Mouse (Mus musculus) liver, postnatal 0 days (tissue): ENCODE measurements around the gene Coq8a.

Source experiments
- CTCF ChIP-seq: sonication (generic); IDR thresholded peaks from 2 replicates; pipeline ENCODE4 v1.5.1; 2016; ENCODE audit warnings: antibody characterized with exemption, low read depth
- EP300 ChIP-seq: IDR thresholded peaks from 2 replicates; pipeline ENCODE4 v1.6.1; 2016; ENCODE audit warnings: antibody characterized with exemption, low read depth, mild to moderate bottlenecking

- no peak for TF ChIP-seq CTCF
- no peak for TF ChIP-seq EP300
Measured at GRCm38 (mm10) chr1:180169161-180169560, 30.2 kb downstream of the Coq8a start.
